Mouse (Mus musculus) forebrain, embryonic 13.5 days (tissue): ENCODE measurements around the gene Cldn13. TPM values are rescaled to one million over a fixed set of nuclear protein-coding genes. Genes with fewer than 3 reads are reported as not detected.

Experiments used
- ATAC-seq: fragments of 200-750 bp; cut with Nextera tagmentation; 2 replicates; pipeline ENCODE4 v1.8.0; 2017
- H3K27ac ChIP-seq: fragments of 300-500 bp; sonication (generic); 2 replicates; pipeline ENCODE4 v1.5.1; 2015; ENCODE audit warnings: inconsistent platforms, mild to moderate bottlenecking, moderate library complexity
- H3K27me3 ChIP-seq: fragments of 300-500 bp; sonication (generic); 2 replicates; pipeline ENCODE4 v1.6.1; 2015; ENCODE audit warnings: mild to moderate bottlenecking, inconsistent platforms
- H3K36me3 ChIP-seq: fragments of 300-500 bp; sonication (generic); 2 replicates; pipeline ENCODE4 v1.6.1; 2015; ENCODE audit warnings: mild to moderate bottlenecking, inconsistent platforms; ENCODE audit not compliant: poor library complexity, severe bottlenecking
- H3K4me1 ChIP-seq: fragments of 300-500 bp; sonication (generic); 2 replicates; pipeline ENCODE4 v1.6.1; 2015; ENCODE audit warnings: inconsistent platforms
- H3K4me2 ChIP-seq: fragments of 300-500 bp; sonication (generic); 2 replicates; pipeline ENCODE4 v1.6.1; 2015; ENCODE audit warnings: inconsistent platforms, mild to moderate bottlenecking, moderate library complexity
- H3K4me3 ChIP-seq: fragments of 300-500 bp; sonication (generic); 2 replicates; pipeline ENCODE4 v1.5.1; 2015; ENCODE audit warnings: mild to moderate bottlenecking, inconsistent platforms
- H3K9ac ChIP-seq: fragments of 300-500 bp; sonication (generic); 2 replicates; pipeline ENCODE4 v1.6.1; 2015; ENCODE audit warnings: mild to moderate bottlenecking, inconsistent platforms
- H3K9me3 ChIP-seq: fragments of 300-500 bp; sonication (generic); replicated peaks from 2 replicates; pipeline ENCODE4 v1.6.1; 2016; ENCODE audit warnings: inconsistent platforms
- WGBS: fragments of 180-500 bp; shearing (Covaris S2); methylation state at CpG from one replicate; pipeline ENCODE4 v1.1.7; 2015; 5-methylcytosine and 5-hydroxymethylcytosine counted together
- polyA plus RNA-seq: library from polyadenylated mRNA; unstranded; fragments of >200 nt; fragmentation: Nextera tagmentation; extraction: Ambion mirVana; gene quantifications from 2 replicates; pipeline ENCODE4 v1.2.1, GENCODE M21; 2015

Gene Cldn13
- polyA plus RNA-seq, 1 experiment from 2014 or later, result not detected

DNA sequence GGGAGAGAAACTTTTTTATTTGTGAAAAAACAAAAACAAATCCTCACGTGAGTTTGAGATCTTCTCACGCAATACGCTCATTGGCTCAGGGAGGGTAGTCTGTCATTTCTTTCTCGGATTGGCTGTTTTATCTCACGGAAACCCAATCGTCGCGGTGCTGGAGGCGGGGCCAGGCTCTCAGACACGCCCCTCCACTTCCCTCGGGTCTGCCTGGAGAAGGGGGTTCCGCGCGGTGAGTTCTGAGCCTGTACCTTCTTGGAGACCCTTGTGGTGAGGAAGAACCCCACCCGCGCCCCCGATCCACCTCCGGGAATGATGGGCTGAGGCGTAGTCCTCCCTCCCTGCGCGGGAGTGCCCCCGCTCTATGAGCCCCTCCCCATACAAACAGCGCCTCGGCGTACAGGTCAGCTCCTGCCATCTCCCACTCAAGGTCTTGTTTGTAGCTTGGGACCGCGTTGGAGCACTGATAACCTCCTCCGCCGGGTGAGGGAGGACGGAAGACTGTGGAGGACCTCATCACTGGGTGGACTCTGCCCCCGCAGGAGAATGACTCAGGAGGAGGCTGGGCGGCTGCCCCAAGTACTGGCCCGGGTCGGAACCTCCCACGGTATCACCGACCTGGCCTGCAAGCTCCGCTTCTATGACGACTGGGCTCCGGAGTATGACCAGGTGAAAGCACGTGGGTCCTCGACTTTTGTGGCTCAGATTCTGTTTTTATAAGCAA, 17.0 kb upstream of the Cldn13 start, which contains the start of gene Mettl27:
Gene Mettl27 (plus strand): TSS at position 190 of the 724 bp plus-strand sequence.
- peaks cover 6% of the 10 kb centered on the region; the same call in 1 of the 2 replicates for H3K27me3 ChIP-seq
- H3K4me3 ChIP-seq, result peak within 1 kb of the TSS; percentile 71
- under 1% methylated on average over 41 of the region's 41 CpGs for WGBS
- H3K9ac ChIP-seq, result peak within 1 kb of the TSS; percentile 78
- peaks cover 7% of the 10 kb centered on the region for H3K4me1 ChIP-seq
- peak within 1 kb of the TSS; percentile 93 for H3K4me2 ChIP-seq
- H3K27ac ChIP-seq, result no peak within 1 kb of the TSS
- ATAC-seq, result peak; percentile 97
- no peaks in the 10 kb centered on the region for H3K9me3 ChIP-seq
- H3K36me3 ChIP-seq, result no peaks in the 10 kb centered on the region

DNA sequence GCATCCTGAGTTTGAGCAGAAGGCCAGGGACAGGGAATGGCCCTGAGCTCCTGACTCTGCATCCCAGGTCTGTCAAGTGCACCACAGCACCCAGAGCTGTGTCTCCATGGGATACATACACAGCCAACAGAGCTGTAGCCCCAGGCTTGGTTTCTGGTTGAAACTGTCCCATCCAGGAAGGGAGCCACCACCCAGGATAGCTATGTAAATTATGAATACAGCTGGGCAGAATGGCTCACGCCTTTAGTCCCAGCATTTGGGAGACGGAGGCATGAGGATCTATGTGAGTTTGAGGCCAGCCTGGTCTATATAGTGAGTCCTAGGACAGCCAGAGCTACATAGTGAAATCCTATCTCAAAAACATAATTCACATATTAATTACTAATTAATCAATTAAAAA, 14.7 kb upstream of the Cldn13 start:
- Histone ChIP-seq H3K4me3 (no peak overlapping the region), H3K27me3 (peaks cover 6% of the 10 kb centered on the region; the same call in 1 of the 2 replicates), H3K9me3 (no peaks in the 10 kb centered on the region), H3K27ac (no peak overlapping the region), H3K36me3 (no peaks in the 10 kb centered on the region), H3K9ac (no peak overlapping the region), H3K4me2 (no peak overlapping the region), H3K4me1 (peaks cover 7% of the 10 kb centered on the region)
- 93% methylated on average over 2 of the region's 2 CpGs for WGBS
- ATAC-seq, result no peak

DNA sequence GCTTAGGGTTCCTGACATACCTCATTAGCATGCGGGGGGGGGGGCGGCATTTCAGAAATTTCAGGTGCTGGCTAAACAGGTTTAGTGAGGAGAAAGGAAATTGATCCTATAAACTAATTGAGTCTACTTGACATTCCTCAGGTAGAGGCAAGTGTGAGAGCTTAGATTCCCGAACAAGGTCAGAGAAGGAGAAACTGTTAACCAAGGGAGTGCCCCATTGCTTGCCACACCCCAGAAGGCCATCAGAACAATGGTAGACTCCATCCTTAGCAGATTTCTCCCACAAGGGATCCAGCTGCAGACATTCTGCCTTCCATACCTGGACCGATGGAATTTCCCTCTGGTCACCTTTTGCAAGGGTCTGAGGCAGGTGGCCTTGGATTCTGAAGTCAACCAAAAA, 11.4 kb upstream of the Cldn13 start:
- WGBS, result 81% methylated on average over 4 of the region's 4 CpGs
- H3K36me3 ChIP-seq, result no peaks in the 10 kb centered on the region
- H3K4me3 ChIP-seq, result no peak overlapping the region
- no peaks in the 10 kb centered on the region for H3K9me3 ChIP-seq
- peaks cover 6% of the 10 kb centered on the region; the same call in 1 of the 2 replicates for H3K27me3 ChIP-seq
- no peaks in the 10 kb centered on the region for H3K4me1 ChIP-seq
- no peak overlapping the region for H3K27ac ChIP-seq
- no peak overlapping the region for H3K9ac ChIP-seq
- ATAC-seq, result no peak
- no peak overlapping the region for H3K4me2 ChIP-seq

DNA sequence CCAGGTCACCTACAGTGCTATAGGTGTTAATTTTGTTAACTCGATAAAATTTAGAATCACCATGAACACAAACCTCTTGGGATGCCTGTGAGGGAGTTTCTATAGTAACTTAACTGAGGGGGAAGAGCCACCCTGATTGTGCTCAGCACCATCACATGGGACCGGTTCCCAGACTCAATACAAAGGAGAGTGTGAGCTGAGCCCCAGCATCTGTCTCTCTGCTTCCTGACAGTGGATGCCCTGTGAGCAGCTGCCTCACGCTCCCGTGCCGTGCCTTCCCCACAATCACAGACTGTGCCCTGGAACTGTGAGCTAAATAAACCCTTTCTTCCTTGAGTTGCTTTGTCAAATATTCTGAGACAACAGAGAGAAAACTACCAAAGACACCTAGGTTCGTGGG, 7.8 kb upstream of the Cldn13 start:
- H3K4me1 ChIP-seq, result no peaks in the 10 kb centered on the region; the same call in 1 of the 2 replicates
- 64% methylated on average over 6 of the region's 6 CpGs for WGBS
- no peak overlapping the region for H3K27ac ChIP-seq
- no peak overlapping the region for H3K9ac ChIP-seq
- H3K9me3 ChIP-seq, result no peaks in the 10 kb centered on the region
- no peak for ATAC-seq
- H3K36me3 ChIP-seq, result no peaks in the 10 kb centered on the region
- H3K27me3 ChIP-seq, result no peaks in the 10 kb centered on the region
- no peak overlapping the region for H3K4me3 ChIP-seq
- H3K4me2 ChIP-seq, result no peak overlapping the region

DNA sequence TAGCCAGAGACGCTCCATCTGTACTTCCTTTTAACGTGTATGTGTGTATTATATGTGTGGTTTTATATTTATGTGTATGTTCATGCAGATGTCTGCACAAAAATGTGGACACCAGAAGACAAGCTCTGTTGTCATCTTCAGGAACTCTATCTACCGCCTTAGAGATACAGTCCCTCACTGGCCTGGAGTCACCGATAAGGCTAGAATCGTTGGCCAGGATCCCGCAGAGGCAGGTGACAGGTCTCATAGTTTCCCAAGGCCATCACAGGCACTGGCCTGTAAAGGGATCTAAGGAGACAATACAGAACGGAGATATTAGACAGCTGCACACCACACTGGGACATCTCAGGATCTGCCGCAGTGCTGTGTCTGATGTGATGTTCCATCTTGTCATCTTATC, 5.8 kb upstream of the Cldn13 start:
- WGBS, result 87% methylated on average over 8 of the region's 8 CpGs

DNA sequence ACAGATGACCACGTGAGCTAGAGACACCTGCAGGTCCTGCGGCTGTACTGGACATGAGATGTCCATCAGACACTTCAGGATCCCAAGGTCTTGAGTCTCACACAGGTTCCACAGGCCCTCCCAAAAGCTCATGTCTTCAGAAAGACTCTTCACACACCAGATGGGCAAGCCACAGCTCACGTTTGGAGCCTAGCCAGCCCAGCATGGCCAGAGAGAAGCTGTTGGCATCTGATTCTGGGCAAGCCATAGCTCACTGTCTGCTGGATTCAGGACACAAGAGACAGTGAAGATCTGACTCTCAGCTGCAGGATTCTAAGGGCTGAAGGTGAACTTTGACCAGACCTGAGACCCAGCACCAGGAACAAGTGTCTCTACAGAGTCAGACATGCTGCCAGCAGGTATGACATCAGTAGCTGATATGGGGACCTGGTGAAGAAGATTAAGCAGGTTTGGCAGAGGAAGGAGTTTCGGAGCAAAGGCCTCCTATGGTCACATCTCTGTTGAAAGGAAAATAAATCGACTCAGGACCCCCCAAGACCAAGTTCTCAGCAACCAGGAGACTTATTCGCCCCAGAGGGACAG, 4.9 kb upstream of the Cldn13 start:
- H3K9me3 ChIP-seq, result no peaks in the 10 kb centered on the region
- no peak for ATAC-seq
- H3K4me1 ChIP-seq, result no peaks in the 10 kb centered on the region; the same call in 1 of the 2 replicates
- WGBS, result 69% methylated on average over 6 of the region's 6 CpGs
- no peak overlapping the region for H3K27ac ChIP-seq
- no peak overlapping the region for H3K4me2 ChIP-seq
- H3K36me3 ChIP-seq, result no peaks in the 10 kb centered on the region
- H3K4me3 ChIP-seq, result no peak overlapping the region
- no peak overlapping the region for H3K9ac ChIP-seq
- H3K27me3 ChIP-seq, result no peaks in the 10 kb centered on the region; the same call in 1 of the 2 replicates

More for the DNA sequence above, 5.8 kb upstream of the Cldn13 start:
- H3K4me2 ChIP-seq, result no peak overlapping the region
- no peaks in the 10 kb centered on the region for H3K36me3 ChIP-seq
- no peaks in the 10 kb centered on the region for H3K27me3 ChIP-seq
- H3K4me1 ChIP-seq, result no peaks in the 10 kb centered on the region; the same call in 1 of the 2 replicates
- no peaks in the 10 kb centered on the region for H3K9me3 ChIP-seq
- no peak for ATAC-seq
- no peak overlapping the region for H3K27ac ChIP-seq
- no peak overlapping the region for H3K4me3 ChIP-seq
- H3K9ac ChIP-seq, result no peak overlapping the region

DNA sequence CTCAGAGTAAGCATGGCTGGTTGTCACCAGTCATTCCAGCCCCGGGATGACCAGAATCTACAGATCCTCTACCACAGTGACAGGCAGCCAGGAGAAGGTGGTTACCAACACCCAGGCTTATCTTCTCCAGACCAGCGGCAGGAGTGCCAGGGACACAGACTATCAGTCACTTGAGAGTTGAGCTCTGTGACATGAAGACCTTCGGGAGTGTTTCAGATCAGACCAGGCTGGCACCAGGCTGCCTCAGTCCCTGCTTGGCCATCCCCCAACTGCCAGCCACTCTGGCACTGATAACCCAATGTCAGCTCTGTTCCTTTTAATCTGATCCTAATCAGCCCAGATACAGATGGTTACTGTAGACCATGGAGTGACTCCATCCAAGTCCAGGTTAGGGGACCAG, 3.8 kb upstream of the Cldn13 start:
- no peak for ATAC-seq
- Histone ChIP-seq H3K4me2 (no peak overlapping the region), H3K36me3 (no peaks in the 10 kb centered on the region), H3K4me1 (no peaks in the 10 kb centered on the region; the same call in 1 of the 2 replicates), H3K27ac (no peak overlapping the region), H3K4me3 (no peak overlapping the region), H3K9ac (no peak overlapping the region), H3K9me3 (no peaks in the 10 kb centered on the region), H3K27me3 (no peaks in the 10 kb centered on the region; the same call in 1 of the 2 replicates)
- 97% methylated on average over 3 of the region's 3 CpGs for WGBS

DNA sequence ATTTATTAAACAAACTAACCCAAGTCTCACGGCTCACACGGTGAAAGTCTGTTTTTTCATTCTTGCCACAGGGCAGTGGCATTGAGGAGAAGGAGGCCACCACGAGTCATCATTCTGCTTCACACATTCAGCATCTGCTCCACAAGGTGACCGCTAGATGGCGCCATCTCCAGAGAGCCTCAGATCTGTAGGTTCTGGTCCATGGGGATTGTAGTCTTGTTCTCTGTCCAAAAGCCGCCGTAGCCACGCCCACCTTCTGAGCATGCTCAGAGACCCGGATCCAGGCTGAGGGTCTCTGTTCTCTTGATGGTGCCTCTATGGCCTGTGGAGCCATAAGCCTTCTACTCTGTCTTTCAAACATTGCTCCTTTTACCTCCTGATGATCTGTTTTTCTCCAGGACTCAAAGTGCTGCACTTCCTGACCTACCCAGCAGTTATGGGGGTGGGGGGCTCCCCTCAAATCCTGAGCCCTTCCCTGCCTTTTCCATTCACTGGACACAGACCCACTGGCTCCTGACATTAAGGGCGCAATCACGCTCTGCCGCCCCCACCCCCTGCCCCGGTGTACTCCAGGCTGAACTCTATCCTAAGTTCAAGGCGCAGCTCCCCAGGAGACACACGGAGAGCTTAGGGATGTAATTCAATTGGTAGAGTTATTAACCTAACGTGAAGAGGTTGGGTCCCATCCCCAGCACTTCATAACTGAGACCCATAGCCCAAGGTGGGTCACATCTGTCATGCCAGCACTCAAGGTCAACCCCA, 2.9 kb upstream of the Cldn13 start:
- no peak overlapping the region for H3K4me3 ChIP-seq
- no peak overlapping the region for H3K4me2 ChIP-seq
- WGBS, result 52% methylated on average over 16 of the region's 16 CpGs
- H3K36me3 ChIP-seq, result no peaks in the 10 kb centered on the region
- no peaks in the 10 kb centered on the region; the same call in 1 of the 2 replicates for H3K4me1 ChIP-seq
- no peaks in the 10 kb centered on the region; the same call in 1 of the 2 replicates for H3K27me3 ChIP-seq
- no peaks in the 10 kb centered on the region for H3K9me3 ChIP-seq
- H3K27ac ChIP-seq, result no peak overlapping the region
- no peak for ATAC-seq
- no peak overlapping the region for H3K9ac ChIP-seq

DNA sequence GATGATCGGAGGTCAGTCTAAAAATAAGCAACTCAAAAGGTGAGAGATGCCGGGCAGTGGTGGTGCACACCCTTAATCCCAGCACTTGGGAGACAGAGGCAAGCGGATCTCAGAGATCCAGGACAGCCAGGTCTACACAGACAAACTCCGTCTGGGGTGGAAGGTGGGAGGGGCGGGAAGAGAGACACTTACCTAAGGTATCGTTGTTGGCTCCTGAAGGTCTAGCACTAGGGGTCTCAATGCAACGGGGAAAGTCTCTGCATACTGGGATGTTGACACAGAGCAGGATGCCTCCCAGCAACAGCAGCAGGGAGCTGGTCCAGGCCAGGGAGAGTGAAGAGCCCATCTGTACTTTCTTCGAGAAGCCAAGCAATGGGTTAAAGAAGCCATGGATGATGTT, 816 bp downstream of the Cldn13 start:
- H3K4me3 ChIP-seq, result no peak overlapping the region
- peaks cover 3% of the 10 kb centered on the region; the same call in 1 of the 2 replicates for H3K27me3 ChIP-seq
- no peaks in the 10 kb centered on the region for H3K9me3 ChIP-seq
- no peak overlapping the region for H3K27ac ChIP-seq
- no peak overlapping the region for H3K9ac ChIP-seq
- no peak for ATAC-seq
- no peaks in the 10 kb centered on the region for H3K36me3 ChIP-seq
- H3K4me1 ChIP-seq, result no peaks in the 10 kb centered on the region
- H3K4me2 ChIP-seq, result no peak overlapping the region
- WGBS, result 90% methylated on average over 8 of the region's 8 CpGs

DNA sequence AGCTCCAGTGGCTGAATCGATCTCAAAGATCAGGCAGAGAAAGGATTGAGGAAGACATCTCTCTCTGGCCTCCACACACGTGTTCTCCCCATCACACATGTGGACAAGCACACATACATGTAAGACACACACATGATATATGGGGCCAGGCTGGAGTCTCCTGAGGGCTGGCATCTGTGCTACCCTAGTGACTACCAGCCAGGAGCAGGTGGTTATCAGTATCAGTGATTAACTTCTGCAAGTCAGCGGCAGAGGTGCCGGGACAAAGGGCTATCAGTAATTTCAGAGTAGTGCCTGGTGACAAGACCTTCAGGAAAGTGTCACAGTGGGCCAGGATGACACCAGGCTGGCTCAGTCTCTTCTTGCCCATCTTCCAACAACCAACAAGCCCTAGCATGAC, 1.6 kb downstream of the Cldn13 start:
- no peak overlapping the region for H3K9ac ChIP-seq
- H3K9me3 ChIP-seq, result no peaks in the 10 kb centered on the region
- no peak overlapping the region for H3K4me2 ChIP-seq
- H3K27me3 ChIP-seq, result peaks cover 3% of the 10 kb centered on the region; the same call in 1 of the 2 replicates
- no peak for ATAC-seq
- H3K27ac ChIP-seq, result no peak overlapping the region
- no peak overlapping the region for H3K4me3 ChIP-seq
- 95% methylated on average over 4 of the region's 4 CpGs for WGBS
- no peaks in the 10 kb centered on the region for H3K36me3 ChIP-seq
- H3K4me1 ChIP-seq, result no peaks in the 10 kb centered on the region

DNA sequence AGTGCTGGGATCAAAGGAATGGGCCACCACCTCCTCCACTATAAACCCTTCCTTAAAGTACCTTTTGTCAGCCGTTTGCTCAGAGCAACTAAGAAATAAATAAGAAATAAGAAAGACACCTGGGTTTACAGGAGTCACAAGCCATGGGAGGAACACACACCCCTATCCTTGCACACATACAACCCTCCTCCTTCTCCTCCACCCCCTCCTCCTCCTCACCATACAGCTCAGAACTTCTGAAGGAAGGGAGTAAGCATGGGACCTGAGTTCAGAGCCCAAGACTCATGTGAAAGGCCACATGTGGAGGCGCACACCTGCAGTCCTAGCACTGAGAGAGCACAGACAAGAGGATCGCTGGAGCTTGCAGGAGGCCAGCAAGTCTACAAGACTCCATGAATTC, 2.0 kb downstream of the Cldn13 start:
- Histone ChIP-seq H3K4me1 (no peaks in the 10 kb centered on the region), H3K27ac (no peak overlapping the region), H3K36me3 (no peaks in the 10 kb centered on the region), H3K4me2 (no peak overlapping the region), H3K4me3 (no peak overlapping the region), H3K27me3 (peaks cover 3% of the 10 kb centered on the region; the same call in 1 of the 2 replicates), H3K9me3 (no peaks in the 10 kb centered on the region), H3K9ac (no peak overlapping the region)
- 74% methylated on average over 3 of the region's 3 CpGs for WGBS
- no peak for ATAC-seq

DNA sequence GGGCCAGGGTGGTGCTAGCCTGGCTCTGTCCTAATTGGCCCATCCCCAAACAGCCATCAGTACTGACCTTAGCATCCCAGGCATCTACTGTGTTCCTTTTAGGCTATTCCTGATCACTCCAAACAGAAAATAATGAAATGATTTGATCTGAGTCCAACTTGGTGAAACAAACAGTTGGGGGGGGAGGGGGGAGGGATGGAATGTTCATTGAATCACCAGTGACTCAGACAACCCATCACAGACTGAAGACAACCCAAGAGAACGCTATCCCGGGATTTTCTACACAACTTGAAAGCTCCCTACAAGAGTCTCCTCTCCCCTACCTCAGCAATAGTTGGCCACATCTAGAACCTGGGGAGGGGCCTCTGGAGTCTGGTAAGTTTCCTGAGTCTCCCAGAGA, 3.4 kb downstream of the Cldn13 start:
- 87% methylated on average over 2 of the region's 2 CpGs for WGBS
- Histone ChIP-seq H3K36me3 (no peaks in the 10 kb centered on the region), H3K4me3 (no peak overlapping the region), H3K4me1 (no peaks in the 10 kb centered on the region), H3K9me3 (no peaks in the 10 kb centered on the region), H3K9ac (no peak overlapping the region), H3K4me2 (no peak overlapping the region), H3K27me3 (peaks cover 3% of the 10 kb centered on the region; the same call in 1 of the 2 replicates), H3K27ac (no peak overlapping the region)
- ATAC-seq, result no peak
